Mouse (Mus musculus) embryonic facial prominence, embryonic 11.5 days (tissue): ENCODE measurements around the gene Mospd3. TPM values are rescaled to one million over a fixed set of nuclear protein-coding genes. Genes with fewer than 3 reads are reported as not detected.

Experiments
- ATAC-seq: fragments of 200-750 bp; cut with Nextera tagmentation; replicated peaks from 2 replicates; pipeline ENCODE4 v1.8.0; 2017; ENCODE audit warnings: low read depth; ENCODE audit not compliant: insufficient number of reproducible peaks, low FRiP score, low TSS enrichment
- DNase-seq: peaks from one replicate; pipeline ENCODE4 v3.0.0-alpha.2; 2015; ENCODE audit warnings: low spot score
- H3K27ac ChIP-seq: fragments of 300-500 bp; sonication (generic); replicated peaks from 2 replicates; pipeline ENCODE4 v1.5.1; 2014; ENCODE audit warnings: mild to moderate bottlenecking, low read depth, low read length, control low read depth
- H3K27me3 ChIP-seq: fragments of 300-500 bp; sonication (generic); 2 replicates; pipeline ENCODE4 v1.6.1; 2014; ENCODE audit warnings: mild to moderate bottlenecking, low read length, moderate library complexity, mixed read lengths; ENCODE audit not compliant: control insufficient read depth, insufficient read depth
- H3K36me3 ChIP-seq: fragments of 300-500 bp; sonication (generic); replicated peaks from 2 replicates; pipeline ENCODE4 v1.6.1; 2014; ENCODE audit warnings: low read depth, mild to moderate bottlenecking, low read length, moderate library complexity, mixed read lengths; ENCODE audit not compliant: control insufficient read depth, insufficient read depth
- H3K4me1 ChIP-seq: fragments of 300-500 bp; sonication (generic); 2 replicates; pipeline ENCODE4 v1.6.1; 2014; ENCODE audit warnings: low read length, mixed read lengths; ENCODE audit not compliant: control insufficient read depth, insufficient read depth
- H3K4me2 ChIP-seq: fragments of 300-500 bp; sonication (generic); 2 replicates; pipeline ENCODE4 v1.6.1; 2014; ENCODE audit warnings: low read depth, mild to moderate bottlenecking, control low read depth, low read length, moderate library complexity
- H3K4me3 ChIP-seq: fragments of 300-500 bp; sonication (generic); 2 replicates; pipeline ENCODE4 v1.5.1; 2014; ENCODE audit warnings: low read depth, low read length, control low read depth
- H3K9ac ChIP-seq: fragments of 300-500 bp; sonication (generic); replicated peaks from 2 replicates; pipeline ENCODE4 v1.6.1; 2014; ENCODE audit warnings: mild to moderate bottlenecking, control low read depth, low read length
- H3K9me3 ChIP-seq: fragments of 300-500 bp; sonication (generic); replicated peaks from 2 replicates; pipeline ENCODE4 v1.6.1; 2016; ENCODE audit warnings: mild to moderate bottlenecking, low read length, inconsistent platforms, mixed read lengths; ENCODE audit not compliant: control insufficient read depth
- WGBS: fragments of 180-500 bp; shearing (Covaris S2); extraction: QIAGEN DNeasy Blood & Tissue Kit; methylation state at CpG from one replicate; pipeline ENCODE4 v1.1.7; 2014; 5-methylcytosine and 5-hydroxymethylcytosine counted together
- polyA plus RNA-seq: library from polyadenylated mRNA; unstranded; fragments of >200 nt; fragmentation: Nextera tagmentation; extraction: Ambion mirVana; gene quantifications from 2 replicates; pipeline ENCODE4 v1.2.1, GENCODE M21; 2014

Mospd3 gene
- polyA plus RNA-seq, 1 experiment from 2014 or later = 17.4 TPM

DNA sequence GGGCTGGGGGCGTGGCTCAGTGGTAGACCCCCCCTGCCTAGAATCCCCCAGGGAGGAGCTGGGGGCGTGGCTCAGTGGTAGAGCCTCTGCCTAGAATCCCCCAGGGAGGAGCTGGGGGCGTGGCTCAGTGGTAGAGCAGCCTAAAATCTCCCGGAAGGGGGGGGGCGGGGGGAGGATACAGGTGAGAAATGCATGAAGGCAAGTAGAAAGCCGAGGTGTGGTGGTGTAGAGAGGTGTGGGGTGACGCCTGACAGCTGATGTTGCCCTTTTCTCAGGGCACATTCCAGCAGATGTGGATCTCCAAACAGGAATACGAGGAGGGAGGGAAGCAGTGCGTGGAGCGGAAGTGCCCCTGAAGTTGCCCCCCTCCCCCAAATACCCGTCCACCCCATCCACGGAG, 31.8 kb downstream of the Mospd3 start:
- no peaks in the 10 kb centered on the region for H3K36me3 ChIP-seq
- no peaks in the 10 kb centered on the region for H3K9me3 ChIP-seq
- DNase-seq = no peak
- H3K4me1 ChIP-seq = no peaks in the 10 kb centered on the region
- ATAC-seq = no peak
- no peak overlapping the region for H3K4me2 ChIP-seq
- WGBS = 78% methylated on average over 12 of the region's 12 CpGs
- no peak overlapping the region for H3K9ac ChIP-seq
- H3K27ac ChIP-seq = no peak overlapping the region
- no peak overlapping the region for H3K4me3 ChIP-seq
- no peaks in the 10 kb centered on the region for H3K27me3 ChIP-seq

GRCm38 (mm10) chr5:137568223-137568798, 32.5 kb downstream of the Mospd3 start:
- whole genome bisulfite sequencing = 84% methylated on average over 8 of the region's 8 CpGs
- no peak for ATAC-seq

GRCm38 (mm10) chr5:137566416-137566815, 34.4 kb downstream of the Mospd3 start:
- ATAC-seq = no peak

More at GRCm38 (mm10) chr5:137568223-137568798, 32.5 kb downstream of the Mospd3 start:
- Histone ChIP-seq H3K9ac (no peak overlapping the region), H3K4me3 (no peak overlapping the region), H3K4me1 (no peaks in the 10 kb centered on the region), H3K4me2 (no peak overlapping the region), H3K27me3 (no peaks in the 10 kb centered on the region), H3K9me3 (no peaks in the 10 kb centered on the region), H3K27ac (no peak overlapping the region), H3K36me3 (no peaks in the 10 kb centered on the region)
- no peak for DNase-seq

GRCm38 (mm10) chr5:137565744-137566143, 35.1 kb downstream of the Mospd3 start:
- H3K27ac ChIP-seq = no peak overlapping the region
- DNase-seq (no peak), ATAC-seq (no peak)
- WGBS = 67% methylated on average over 6 of the region's 6 CpGs
- no peak overlapping the region for H3K4me2 ChIP-seq
- H3K9ac ChIP-seq = no peak overlapping the region
- no peaks in the 10 kb centered on the region for H3K9me3 ChIP-seq
- no peak overlapping the region for H3K4me3 ChIP-seq
- H3K4me1 ChIP-seq = no peaks in the 10 kb centered on the region
- H3K27me3 ChIP-seq = no peaks in the 10 kb centered on the region
- H3K36me3 ChIP-seq = no peaks in the 10 kb centered on the region

More at GRCm38 (mm10) chr5:137566416-137566815, 34.4 kb downstream of the Mospd3 start:
- H3K4me3 ChIP-seq = no peak overlapping the region
- H3K4me1 ChIP-seq = no peaks in the 10 kb centered on the region
- 95% methylated on average over 5 of the region's 5 CpGs for WGBS
- no peak overlapping the region for H3K9ac ChIP-seq
- H3K27ac ChIP-seq = no peak overlapping the region
- no peaks in the 10 kb centered on the region for H3K9me3 ChIP-seq
- no peaks in the 10 kb centered on the region for H3K36me3 ChIP-seq
- no peak overlapping the region for H3K4me2 ChIP-seq
- H3K27me3 ChIP-seq = no peaks in the 10 kb centered on the region
- DNase-seq = no peak

- H3K4me3 ChIP-seq = no peak overlapping the region
- H3K4me2 ChIP-seq = no peak overlapping the region
- H3K9me3 ChIP-seq = no peaks in the 10 kb centered on the region
- no peaks in the 10 kb centered on the region for H3K4me1 ChIP-seq
- DNase-seq (no peak), ATAC-seq (no peak)
- WGBS = 68% methylated on average over 10 of the region's 10 CpGs
- H3K36me3 ChIP-seq = no peaks in the 10 kb centered on the region
- no peak overlapping the region for H3K9ac ChIP-seq
- no peak overlapping the region for H3K27ac ChIP-seq
- H3K27me3 ChIP-seq = no peaks in the 10 kb centered on the region
These were observed 37.9 kb downstream of the Mospd3 start for GRCm38 (mm10) chr5:137562965-137563364.

DNA sequence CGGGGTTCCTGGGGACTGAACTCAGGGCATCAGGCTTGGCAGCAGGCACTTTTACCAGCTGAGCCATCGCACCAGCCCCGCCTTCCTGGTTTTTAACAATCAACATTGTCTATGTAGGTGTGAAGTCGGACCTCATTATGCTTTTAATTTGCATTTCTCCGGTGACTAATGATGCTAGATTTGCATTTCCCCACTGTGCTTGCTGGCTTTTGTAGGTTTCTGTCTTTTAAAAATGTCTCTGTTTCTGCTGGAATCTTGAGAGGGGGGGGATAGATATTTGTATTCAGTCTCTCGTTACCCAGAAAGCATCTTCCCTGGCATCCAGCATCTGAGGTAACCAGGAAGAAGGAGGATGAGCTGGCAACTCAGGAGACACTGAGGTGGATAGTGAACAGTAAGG, 39.3 kb downstream of the Mospd3 start:
- 70% methylated on average over 6 of the region's 6 CpGs for WGBS
- Histone ChIP-seq H3K36me3 (no peaks in the 10 kb centered on the region), H3K27ac (no peak overlapping the region), H3K9ac (no peak overlapping the region), H3K27me3 (no peaks in the 10 kb centered on the region), H3K9me3 (no peaks in the 10 kb centered on the region), H3K4me2 (no peak overlapping the region), H3K4me1 (no peaks in the 10 kb centered on the region), H3K4me3 (no peak overlapping the region)
- DNase-seq = no peak
- no peak for ATAC-seq

DNA sequence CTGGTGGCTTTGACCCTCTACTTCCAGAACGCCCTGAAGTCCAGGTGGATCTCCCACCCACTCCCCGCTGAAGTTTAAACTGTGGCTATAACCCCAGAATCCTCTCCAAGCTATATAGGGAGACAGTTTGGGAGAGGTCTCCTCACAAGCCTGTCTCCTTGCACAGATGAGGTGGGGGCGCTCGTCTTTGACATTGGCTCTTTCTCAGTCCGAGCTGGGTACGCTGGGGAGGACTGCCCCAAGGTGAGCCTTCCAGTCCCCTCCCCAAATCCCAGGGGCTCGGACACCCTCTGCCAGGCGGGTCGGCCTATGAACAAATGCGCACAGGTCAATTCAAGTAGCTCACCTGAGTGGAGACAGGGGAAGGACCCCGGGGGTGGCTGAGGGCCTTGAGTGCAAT, 47.0 kb downstream of the Mospd3 start:
- Histone ChIP-seq H3K27me3 (no peaks in the 10 kb centered on the region; the same call in 1 of the 2 replicates), H3K9ac (no peak overlapping the region), H3K9me3 (no peaks in the 10 kb centered on the region), H3K4me3 (no peak overlapping the region; the same call in 1 of the 2 replicates), H3K27ac (no peak overlapping the region), H3K36me3 (no peaks in the 10 kb centered on the region), H3K4me1 (no peaks in the 10 kb centered on the region), H3K4me2 (peak overlapping the region; percentile 19; the same call in 1 of the 2 replicates)
- 47% methylated on average over 11 of the region's 11 CpGs for WGBS
- peak; percentile 48; the same call in 1 of the 2 replicates for ATAC-seq
- no peak for DNase-seq

- Histone ChIP-seq H3K27me3 (no peaks in the 10 kb centered on the region; the same call in 1 of the 2 replicates), H3K9me3 (no peaks in the 10 kb centered on the region), H3K4me3 (peak within 1 kb of the TSS; percentile 17), H3K4me1 (no peaks in the 10 kb centered on the region), H3K4me2 (peak within 1 kb of the TSS; percentile 19), H3K9ac (no peak within 1 kb of the TSS), H3K36me3 (no peaks in the 10 kb centered on the region), H3K27ac (no peak within 1 kb of the TSS)
- ATAC-seq (peak; percentile 80), DNase-seq (peak; percentile 86)
- 1% methylated on average over 32 of the region's 37 CpGs for WGBS
These were observed 47.4 kb downstream of the Mospd3 start, which contains the start of gene Actl6b for GRCm38 (mm10) chr5:137553411-137553837. Gene Actl6b, plus strand, starts transcription at chr5:137553517.
